Mouse (Mus musculus) liver, embryonic 16.5 days (tissue): ENCODE measurements around the gene Shisa8. TPM values are rescaled to one million over a fixed set of nuclear protein-coding genes. Genes with fewer than 3 reads are reported as not detected.
A peak's percentile ranks its signal among the peaks of the same experiment; 100 is the strongest.

Experiments
- ATAC-seq: fragments of 200-750 bp; cut with Nextera tagmentation; 2 replicates; pipeline ENCODE4 v1.8.0; 2017; ENCODE audit warnings: low read depth, mild to moderate bottlenecking, moderate number of reproducible peaks, moderate library complexity
- H3K27ac ChIP-seq: fragments of 300-500 bp; sonication (generic); 2 replicates; pipeline ENCODE4 v1.5.1; 2014; ENCODE audit warnings: mild to moderate bottlenecking, low read length
- H3K27me3 ChIP-seq: fragments of 300-500 bp; sonication (generic); 2 replicates; pipeline ENCODE4 v1.6.1; 2014; ENCODE audit warnings: low read depth, low read length, mixed read lengths; ENCODE audit not compliant: control insufficient read depth, insufficient read depth
- H3K36me3 ChIP-seq: fragments of 300-500 bp; sonication (generic); 2 replicates; pipeline ENCODE4 v1.6.1; 2014; ENCODE audit warnings: mild to moderate bottlenecking; ENCODE audit not compliant: control insufficient read depth, insufficient read depth
- H3K4me1 ChIP-seq: fragments of 300-500 bp; sonication (generic); 2 replicates; pipeline ENCODE4 v1.6.1; 2014; ENCODE audit warnings: low read depth, low read length, mixed read lengths; ENCODE audit not compliant: control insufficient read depth
- H3K4me2 ChIP-seq: fragments of 300-500 bp; sonication (generic); 2 replicates; pipeline ENCODE4 v1.6.1; 2014; ENCODE audit warnings: low read depth, low read length, mixed read lengths
- H3K4me3 ChIP-seq: fragments of 300-500 bp; sonication (generic); 2 replicates; pipeline ENCODE4 v1.5.1; 2014; ENCODE audit warnings: low read depth, mild to moderate bottlenecking, low read length
- H3K9ac ChIP-seq: fragments of 300-500 bp; sonication (generic); 2 replicates; pipeline ENCODE4 v1.6.1; 2014; ENCODE audit warnings: low read depth, low read length
- H3K9me3 ChIP-seq: fragments of 300-500 bp; sonication (generic); replicated peaks from 2 replicates; pipeline ENCODE4 v1.6.1; 2016; ENCODE audit warnings: low read length; ENCODE audit not compliant: control insufficient read depth
- WGBS: fragments of 180-500 bp; shearing (Covaris S2); extraction: QIAGEN DNeasy Blood & Tissue Kit; methylation state at CpG from one replicate; pipeline ENCODE4 v1.1.7; 2014; ENCODE audit not compliant: insufficient replicate concordance; 5-methylcytosine and 5-hydroxymethylcytosine counted together
- polyA plus RNA-seq: library from polyadenylated mRNA; unstranded; fragments of >200 nt; fragmentation: Nextera tagmentation; extraction: Ambion mirVana; gene quantifications from 2 replicates; pipeline ENCODE4 v1.2.1, GENCODE M21; 2015

The Shisa8 gene
- polyA plus RNA-seq, 1 experiment from 2014 or later, result 0.11 TPM

- Histone ChIP-seq H3K4me2 (peak overlapping the region; percentile 36), H3K36me3 (no peaks in the 10 kb centered on the region), H3K9ac (peak overlapping the region; percentile 0; the same call in 1 of the 2 replicates), H3K4me1 (peaks cover 62% of the 10 kb centered on the region), H3K27ac (peak overlapping the region; percentile 75), H3K27me3 (no peaks in the 10 kb centered on the region), H3K4me3 (no peak overlapping the region), H3K9me3 (no peaks in the 10 kb centered on the region)
- ATAC-seq, result peak; percentile 58
- 16% methylated on average over 7 of the region's 7 CpGs for WGBS
Measured at GRCm38 (mm10) chr15:82164496-82164895, 48.1 kb downstream of the Shisa8 start.

- 17% methylated on average over 4 of the region's 4 CpGs for WGBS
- H3K27ac ChIP-seq, result peak overlapping the region; percentile 75
Measured at GRCm38 (mm10) chr15:82164061-82164399, 48.6 kb downstream of the Shisa8 start.

GRCm38 (mm10) chr15:82163356-82164060 lies 49.1 kb downstream of the Shisa8 start:
- 67% methylated on average over 10 of the region's 10 CpGs for WGBS
- Histone ChIP-seq H3K4me2 (peak overlapping the region; percentile 36; the same call in 1 of the 2 replicates), H3K9ac (peak overlapping the region; percentile 0; the same call in 1 of the 2 replicates), H3K27me3 (no peaks in the 10 kb centered on the region), H3K9me3 (no peaks in the 10 kb centered on the region), H3K4me1 (peaks cover 65% of the 10 kb centered on the region), H3K4me3 (no peak overlapping the region), H3K36me3 (no peaks in the 10 kb centered on the region), H3K27ac (peak overlapping the region; percentile 75)
- no peak for ATAC-seq

More at GRCm38 (mm10) chr15:82164061-82164399, 48.6 kb downstream of the Shisa8 start:
- Histone ChIP-seq H3K4me2 (peak overlapping the region; percentile 36), H3K9ac (peak overlapping the region; percentile 0; the same call in 1 of the 2 replicates), H3K36me3 (no peaks in the 10 kb centered on the region), H3K27me3 (no peaks in the 10 kb centered on the region), H3K4me3 (no peak overlapping the region), H3K9me3 (no peaks in the 10 kb centered on the region), H3K4me1 (peaks cover 62% of the 10 kb centered on the region)
- ATAC-seq, result peak; percentile 65

GRCm38 (mm10) chr15:82161965-82162600 lies 50.5 kb downstream of the Shisa8 start:
- Histone ChIP-seq H3K27ac (no peak overlapping the region), H3K4me3 (no peak overlapping the region), H3K27me3 (no peaks in the 10 kb centered on the region), H3K4me1 (peaks cover 67% of the 10 kb centered on the region), H3K9ac (no peak overlapping the region), H3K36me3 (no peaks in the 10 kb centered on the region), H3K4me2 (no peak overlapping the region), H3K9me3 (no peaks in the 10 kb centered on the region)
- ATAC-seq, result no peak
- 83% methylated on average over 12 of the region's 12 CpGs for WGBS

GRCm38 (mm10) chr15:82160731-82161640 lies 51.6 kb downstream of the Shisa8 start:
- H3K9me3 ChIP-seq, result no peaks in the 10 kb centered on the region
- no peaks in the 10 kb centered on the region for H3K27me3 ChIP-seq
- H3K27ac ChIP-seq, result no peak overlapping the region
- H3K9ac ChIP-seq, result no peak overlapping the region
- no peak for ATAC-seq
- no peak overlapping the region for H3K4me2 ChIP-seq
- peaks cover 56% of the 10 kb centered on the region for H3K4me1 ChIP-seq
- WGBS, result 58% methylated on average over 11 of the region's 11 CpGs
- no peaks in the 10 kb centered on the region for H3K36me3 ChIP-seq
- H3K4me3 ChIP-seq, result no peak overlapping the region

GRCm38 (mm10) chr15:82159471-82159870 lies 53.1 kb downstream of the Shisa8 start:
- 76% methylated on average over 9 of the region's 9 CpGs for WGBS
- Histone ChIP-seq H3K27me3 (no peaks in the 10 kb centered on the region), H3K4me2 (no peak overlapping the region), H3K4me1 (peaks cover 43% of the 10 kb centered on the region), H3K36me3 (no peaks in the 10 kb centered on the region), H3K4me3 (no peak overlapping the region), H3K9me3 (no peaks in the 10 kb centered on the region), H3K27ac (no peak overlapping the region; the same call in 1 of the 2 replicates), H3K9ac (no peak overlapping the region)
- ATAC-seq, result no peak

- no peak for ATAC-seq
- peaks cover 32% of the 10 kb centered on the region for H3K4me1 ChIP-seq
- WGBS, result 61% methylated on average over 17 of the region's 17 CpGs
- no peaks in the 10 kb centered on the region for H3K9me3 ChIP-seq
- no peak overlapping the region for H3K9ac ChIP-seq
- H3K4me3 ChIP-seq, result no peak overlapping the region
- H3K36me3 ChIP-seq, result no peaks in the 10 kb centered on the region
- no peak overlapping the region for H3K27ac ChIP-seq
- H3K4me2 ChIP-seq, result no peak overlapping the region
- no peaks in the 10 kb centered on the region for H3K27me3 ChIP-seq
Measured at GRCm38 (mm10) chr15:82158243-82159035, 54.2 kb downstream of the Shisa8 start.

- no peak overlapping the region for H3K4me2 ChIP-seq
- no peak overlapping the region for H3K27ac ChIP-seq
- peaks cover 31% of the 10 kb centered on the region for H3K4me1 ChIP-seq
- WGBS, result 29% methylated on average over 10 of the region's 10 CpGs
- ATAC-seq, result no peak
- no peaks in the 10 kb centered on the region for H3K9me3 ChIP-seq
- no peak overlapping the region for H3K9ac ChIP-seq
- no peaks in the 10 kb centered on the region for H3K27me3 ChIP-seq
- no peaks in the 10 kb centered on the region for H3K36me3 ChIP-seq
- no peak overlapping the region for H3K4me3 ChIP-seq
Measured at GRCm38 (mm10) chr15:82156902-82157301, 55.7 kb downstream of the Shisa8 start.
